Mouse (Mus musculus) C2C12 (cell line): Measurements from ENCODE around the gene Desi1. TPM values are rescaled to one million over a fixed set of nuclear protein-coding genes. Genes with fewer than 3 reads are reported as not detected.

Source experiments
- H3K27me3 ChIP-seq: one replicate; pipeline ENCODE4 v1.6.1; 2011; ENCODE audit not compliant: control insufficient read depth, insufficient read depth, insufficient read length
- H3K36me3 ChIP-seq: one replicate; pipeline ENCODE4 v1.6.1; 2011; ENCODE audit not compliant: control insufficient read depth, insufficient read depth
- H3K4me3 ChIP-seq: one replicate; pipeline ENCODE4 v1.5.1; 2011; ENCODE audit warnings: mild to moderate bottlenecking, control low read depth; ENCODE audit not compliant: poor library complexity, insufficient read depth, severe bottlenecking
- H3K79me2 ChIP-seq: one replicate; pipeline ENCODE4 v1.6.1; 2011; ENCODE audit not compliant: control insufficient read depth, insufficient read depth
- H3K79me3 ChIP-seq: one replicate; pipeline ENCODE4 v1.6.1; 2011; ENCODE audit warnings: low read depth, control low read depth
- H3ac ChIP-seq: one replicate; pipeline ENCODE3; 2011; ENCODE audit warnings: low read depth; ENCODE audit not compliant: control insufficient read depth, insufficient read length
- CEBPB ChIP-seq: IDR thresholded peaks from one replicate; pipeline ENCODE4 v1.6.1; 2011; ENCODE audit warnings: low read depth, mild to moderate bottlenecking, control low read depth, moderate library complexity
- CTCF ChIP-seq: IDR thresholded peaks from one replicate; pipeline ENCODE4 v1.5.1; 2011; ENCODE audit not compliant: control insufficient read depth, insufficient read depth, insufficient read length
- FOSL1 ChIP-seq: IDR thresholded peaks from one replicate; pipeline ENCODE4 v1.8.0; 2011; ENCODE audit warnings: mild to moderate bottlenecking, low read length; ENCODE audit not compliant: poor library complexity, insufficient read depth, severe bottlenecking
- MAX ChIP-seq: IDR thresholded peaks from one replicate; pipeline ENCODE4 v1.6.1; 2011; ENCODE audit warnings: mild to moderate bottlenecking, control low read depth
- MYOD1 ChIP-seq: IDR thresholded peaks from one replicate; pipeline ENCODE4 v1.6.1; 2011; ENCODE audit warnings: low read depth; ENCODE audit not compliant: control insufficient read depth, insufficient read length
- MYOG ChIP-seq: IDR thresholded peaks from one replicate; pipeline ENCODE4 v1.6.1; 2011; ENCODE audit not compliant: control insufficient read depth, insufficient read length; ENCODE audit errors: extremely low read depth
- USF1 ChIP-seq: IDR thresholded peaks from one replicate; pipeline ENCODE4 v1.6.1; 2011; ENCODE audit warnings: low read depth, mild to moderate bottlenecking, control low read depth, moderate library complexity
- polyA plus RNA-seq: library from polyadenylated mRNA; unstranded; fragments of >200 nt; fragmentation: generic; extraction: Trizol; gene quantifications from one replicate; pipeline ENCODE4 v1.2.1, GENCODE M21; 2012; ENCODE audit warnings: missing spikeins

The Desi1 gene
- polyA plus RNA-seq, 1 experiment: 56.6 TPM

DNA sequence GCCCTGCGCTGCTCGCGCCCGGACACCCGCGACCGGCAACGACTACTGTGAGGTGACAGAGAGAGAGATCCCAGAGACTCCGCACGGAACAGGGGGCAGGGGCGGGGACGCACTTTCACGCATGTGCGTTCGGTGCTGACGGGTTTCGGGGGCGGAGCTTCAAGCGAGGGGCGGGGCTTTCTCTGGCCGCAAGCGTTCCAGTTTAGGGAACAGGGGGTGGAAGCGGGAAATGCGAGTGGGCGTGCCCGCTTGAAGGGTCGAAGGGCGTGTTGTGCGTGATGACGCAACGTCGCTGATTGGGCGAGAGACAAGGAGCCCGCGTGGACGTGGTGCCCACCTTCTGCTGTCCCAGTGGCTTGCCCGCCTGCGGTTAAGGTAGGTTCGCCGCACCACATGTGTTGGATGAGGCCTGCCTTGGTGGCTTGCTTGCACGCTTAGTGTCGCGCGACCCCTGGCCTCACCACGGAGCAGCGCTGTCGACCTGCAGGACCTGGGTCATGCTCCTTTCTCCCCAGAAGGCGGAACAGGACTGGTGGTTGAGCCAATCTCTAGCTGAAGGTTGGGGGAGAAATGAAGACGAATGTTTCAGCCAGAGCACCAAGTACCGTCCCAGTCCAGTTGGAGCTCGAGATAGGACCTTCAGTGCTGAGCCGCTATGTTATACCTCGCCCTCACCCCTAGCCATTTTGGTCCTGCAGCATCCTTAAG is 17.4 kb downstream of the Desi1 start:
- TF ChIP-seq CTCF (no peak), CEBPB (peak; percentile 91), MYOD1 (no peak), MAX (peak; percentile 94), MYOG (no peak), USF1 (no peak), FOSL1 (no peak)
- peak overlapping the region; percentile 86 for H3ac ChIP-seq
- H3K4me3 ChIP-seq: peak overlapping the region; percentile 95
- H3K27me3 ChIP-seq: no peaks in the 10 kb centered on the region
- H3K36me3 ChIP-seq: peaks cover 23% of the 10 kb centered on the region
- peaks cover 64% of the 10 kb centered on the region for H3K79me2 ChIP-seq
- peaks cover 39% of the 10 kb centered on the region for H3K79me3 ChIP-seq

DNA sequence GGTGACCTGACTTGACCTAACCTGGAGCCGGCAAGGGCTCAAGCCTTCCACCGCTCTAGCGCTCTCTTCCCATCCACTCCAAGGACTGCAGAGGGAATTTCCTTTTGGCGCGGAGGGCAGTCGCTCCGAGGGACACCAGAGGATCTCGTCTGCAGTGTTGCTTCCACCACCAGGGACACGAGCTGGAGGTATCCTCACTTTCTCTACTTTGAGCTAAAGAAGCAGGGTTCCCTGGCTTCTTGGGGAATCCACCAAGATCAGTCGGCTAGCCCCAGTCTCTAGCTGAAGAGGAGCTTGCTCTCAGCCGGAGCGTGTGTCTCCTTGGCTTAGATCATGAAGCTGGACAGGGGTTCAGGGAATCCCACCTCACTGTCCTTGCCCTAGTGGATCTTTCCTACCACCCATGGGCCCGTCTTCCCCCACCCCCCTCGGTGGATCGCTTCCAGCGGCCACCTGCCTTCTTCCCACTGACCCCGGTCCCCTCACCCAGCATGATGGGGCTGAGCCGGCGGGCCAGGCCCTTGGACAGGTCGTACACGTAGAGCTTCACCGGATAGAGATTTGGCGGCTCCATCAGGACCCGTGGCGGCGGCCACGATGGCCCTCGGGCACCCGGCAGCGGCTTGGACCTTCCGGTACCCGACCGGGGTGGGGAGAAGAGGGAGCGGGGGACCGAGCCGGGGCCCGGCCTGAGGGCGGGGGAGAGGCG is 18.1 kb downstream of the Desi1 start:
- no peak for TF ChIP-seq MAX
- no peak for TF ChIP-seq CTCF
- TF ChIP-seq USF1: no peak
- no peak for TF ChIP-seq CEBPB
- no peak for TF ChIP-seq FOSL1
- no peak for TF ChIP-seq MYOD1
- no peak for TF ChIP-seq MYOG

DNA sequence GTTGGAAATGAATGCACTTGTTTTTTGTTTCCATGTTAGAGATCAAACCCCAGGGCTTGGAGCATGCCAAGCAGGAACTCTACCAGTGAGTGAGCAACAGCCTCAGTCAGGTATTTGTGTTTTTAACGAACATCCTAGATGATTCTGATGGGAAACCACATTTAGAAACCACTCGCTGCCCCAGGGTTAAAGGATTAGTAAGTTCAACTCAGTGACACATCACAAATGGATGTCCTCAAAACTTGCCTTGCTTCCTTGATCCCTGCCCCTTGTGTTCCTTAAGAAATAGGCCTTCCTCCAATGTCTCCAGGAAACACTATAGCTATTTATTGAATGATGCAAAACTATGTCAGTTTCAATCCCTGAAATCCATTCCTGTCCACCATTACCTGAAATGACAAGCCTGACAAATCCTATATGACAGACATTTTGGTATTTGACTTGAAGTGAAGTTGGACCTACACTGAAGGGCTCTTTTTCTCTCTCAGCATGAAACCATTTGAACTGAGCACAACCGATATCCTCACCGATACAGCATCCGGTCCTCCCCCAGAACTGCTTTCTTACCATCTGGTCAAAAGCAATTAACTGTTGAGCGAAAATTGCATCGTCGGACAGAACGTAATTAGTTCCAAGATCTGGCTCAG is 18.8 kb downstream of the Desi1 start:
- TF ChIP-seq CEBPB: no peak
- TF ChIP-seq FOSL1: no peak
- TF ChIP-seq MYOG: no peak
- TF ChIP-seq MAX: no peak
- TF ChIP-seq CTCF: no peak
- TF ChIP-seq USF1: no peak
- no peak for TF ChIP-seq MYOD1
- peaks cover 20% of the 10 kb centered on the region for H3K36me3 ChIP-seq
- peak overlapping the region; percentile 95 for H3K4me3 ChIP-seq
- H3K79me3 ChIP-seq: peaks cover 47% of the 10 kb centered on the region
- peak overlapping the region; percentile 86 for H3ac ChIP-seq
- no peaks in the 10 kb centered on the region for H3K27me3 ChIP-seq
- H3K79me2 ChIP-seq: peaks cover 78% of the 10 kb centered on the region

More for the DNA sequence above, 18.1 kb downstream of the Desi1 start:
- Histone ChIP-seq H3K79me2 (peaks cover 71% of the 10 kb centered on the region), H3K27me3 (no peaks in the 10 kb centered on the region), H3K79me3 (peaks cover 45% of the 10 kb centered on the region), H3K4me3 (peak overlapping the region; percentile 95), H3K36me3 (peaks cover 22% of the 10 kb centered on the region), H3ac (peak overlapping the region; percentile 86)

DNA sequence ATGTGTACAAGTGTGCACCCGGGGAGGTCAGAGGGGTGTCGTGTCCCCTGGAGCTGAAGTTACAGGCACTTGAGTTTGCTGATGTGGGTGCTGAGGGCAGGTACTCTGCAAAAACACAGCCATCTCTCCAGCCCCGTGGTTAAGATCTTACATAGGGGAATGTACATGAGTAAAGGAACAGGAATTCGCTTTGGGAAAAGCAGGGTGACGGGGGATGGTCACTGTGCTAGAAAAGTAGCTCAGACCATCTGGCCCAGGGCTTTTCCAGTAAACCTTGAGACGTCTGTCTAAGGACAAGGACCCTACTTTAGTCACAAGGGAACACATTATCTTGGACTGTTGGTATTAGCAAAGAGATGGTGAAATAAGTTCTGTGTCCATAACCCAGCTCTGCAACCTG is 21.7 kb downstream of the Desi1 start:
- no peak overlapping the region for H3K4me3 ChIP-seq
- peaks cover 7% of the 10 kb centered on the region for H3K36me3 ChIP-seq
- H3ac ChIP-seq: no peak overlapping the region
- peaks cover 46% of the 10 kb centered on the region for H3K79me3 ChIP-seq
- TF ChIP-seq USF1 (no peak), CTCF (no peak), MAX (peak; percentile 42)
- no peaks in the 10 kb centered on the region for H3K27me3 ChIP-seq
- H3K79me2 ChIP-seq: peaks cover 86% of the 10 kb centered on the region

GRCm38 (mm10) chr15:82004257-82004656 is 29.4 kb downstream of the Desi1 start:
- TF ChIP-seq CTCF: no peak
- H3K27me3 ChIP-seq: no peaks in the 10 kb centered on the region

GRCm38 (mm10) chr15:81993992-81994391 is 39.7 kb downstream of the Desi1 start:
- Histone ChIP-seq H3K27me3 (no peaks in the 10 kb centered on the region), H3K79me3 (no peaks in the 10 kb centered on the region), H3K79me2 (no peaks in the 10 kb centered on the region), H3K36me3 (peaks cover 62% of the 10 kb centered on the region), H3K4me3 (no peak overlapping the region), H3ac (no peak overlapping the region)
- TF ChIP-seq FOSL1 (no peak), MAX (no peak), USF1 (no peak), CEBPB (no peak), CTCF (no peak), MYOD1 (no peak), MYOG (no peak)

More at GRCm38 (mm10) chr15:82004257-82004656, 29.4 kb downstream of the Desi1 start:
- Histone ChIP-seq H3K36me3 (peaks cover 34% of the 10 kb centered on the region), H3ac (no peak overlapping the region), H3K79me3 (peaks cover 3% of the 10 kb centered on the region), H3K79me2 (peaks cover 26% of the 10 kb centered on the region), H3K4me3 (no peak overlapping the region)
